ENCODE assay signal across 20 mouse cellular contexts in the genomic region with DNA sequence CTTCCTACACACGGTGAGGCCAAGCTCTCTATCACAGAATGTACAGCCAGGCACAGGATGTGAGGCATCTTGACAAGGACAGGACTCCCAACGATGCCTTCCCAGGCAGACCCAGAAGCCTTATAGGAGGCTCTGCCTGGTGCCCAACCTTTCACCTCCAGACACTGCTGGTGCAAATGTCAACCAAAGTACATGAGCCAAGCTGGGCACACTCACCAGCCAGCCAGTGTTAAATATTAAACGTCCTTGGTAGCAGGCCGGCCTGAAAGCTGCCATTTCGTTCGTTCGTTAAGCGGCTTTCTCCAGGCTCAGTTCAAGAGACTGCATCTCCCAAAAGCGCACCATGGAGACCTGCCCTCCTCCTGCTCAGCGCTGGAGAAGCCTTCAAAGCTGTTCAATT.
DNase-seq lines count a peak whose midpoint lies in the region; ATAC-seq and TF ChIP-seq lines count a peak whose summit lies in the region.
"Had no signal": no experiment of that assay in that cellular context is flagged by ENCODE, and none has a peak within 500 bp of the region (broad histone marks: within the 10 kb centered on the region; RNA-seq: fewer than 3 reads in every experiment).

No protein-coding gene starts in this region.

- no peaks in the 10 kb centered on the region for H3K4me1 ChIP-seq in forebrain, embryonic 11.5 days (replicated peaks; ENCODE audit: control insufficient read depth, insufficient read depth, low read length)
- H3K4me1 ChIP-seq in forebrain, embryonic 15.5 days: 0 out of 2 replicates have a peak, but pooled peaks cover 3% of the 10 kb centered on the region

- H3K4me3 ChIP-seq in forebrain, embryonic 11.5 days (ENCODE audit: low read depth, low read length): no peak overlapping the region
- no peak overlapping the region for H3K4me3 ChIP-seq in forebrain, embryonic 15.5 days
- no peak overlapping the region for H3K4me3 ChIP-seq in layer of hippocampus, adult 2 months
- H3K4me3 ChIP-seq: embryonic facial prominence, embryonic 13.5 days; heart, embryonic 15.5 days; hindbrain, embryonic 12.5 days; limb, embryonic 15.5 days; midbrain, embryonic 13.5 days had no signal

- TF ChIP-seq CTCF in layer of hippocampus, adult 2 months (conservative IDR thresholded peaks at IDR 0.05): no peak

- H3K9ac ChIP-seq in forebrain, embryonic 11.5 days (ENCODE audit: low read length): no peak overlapping the region
- no peak overlapping the region for H3K9ac ChIP-seq in forebrain, embryonic 15.5 days (replicated peaks)
- H3K9ac ChIP-seq: embryonic facial prominence, embryonic 13.5 days; heart, embryonic 15.5 days; hindbrain, embryonic 12.5 days; limb, embryonic 15.5 days; midbrain, embryonic 13.5 days had no signal

- ATAC-seq in forebrain, embryonic 11.5 days (replicated peaks; ENCODE audit: low FRiP score): no peak
- no peak for ATAC-seq in forebrain, embryonic 15.5 days (replicated peaks)
- ATAC-seq: intestine, postnatal 0 days; midbrain, embryonic 13.5 days had no signal

- no peak overlapping the region for H3K4me2 ChIP-seq in forebrain, embryonic 11.5 days (ENCODE audit: low read depth, low read length, severe bottlenecking)
- H3K4me2 ChIP-seq in forebrain, embryonic 15.5 days (replicated peaks): no peak overlapping the region
- H3K4me2 ChIP-seq: embryonic facial prominence, embryonic 13.5 days; heart, embryonic 15.5 days; hindbrain, embryonic 12.5 days; limb, embryonic 15.5 days; midbrain, embryonic 13.5 days had no signal

- no peaks in the 10 kb centered on the region for H3K27me3 ChIP-seq in forebrain, embryonic 11.5 days (ENCODE audit: control insufficient read depth, insufficient read depth, low read length)
- no peaks in the 10 kb centered on the region for H3K27me3 ChIP-seq in forebrain, embryonic 15.5 days
- H3K27me3 ChIP-seq: CH12.LX; embryonic facial prominence, embryonic 13.5 days; heart, embryonic 15.5 days; hindbrain, embryonic 12.5 days; limb, embryonic 15.5 days had no signal

- H3K36me3 ChIP-seq in forebrain, embryonic 11.5 days (ENCODE audit: control insufficient read depth, insufficient read depth, low read length): no peaks in the 10 kb centered on the region
- no peaks in the 10 kb centered on the region for H3K36me3 ChIP-seq in forebrain, embryonic 15.5 days
- H3K36me3 ChIP-seq: embryonic facial prominence, embryonic 13.5 days; heart, embryonic 15.5 days; hindbrain, embryonic 12.5 days; limb, embryonic 15.5 days; midbrain, embryonic 13.5 days had no signal

- no peak overlapping the region for H3K27ac ChIP-seq in forebrain, embryonic 11.5 days (ENCODE audit: low read depth, low read length)
- H3K27ac ChIP-seq in forebrain, embryonic 15.5 days (replicated peaks): no peak overlapping the region
- H3K27ac ChIP-seq in layer of hippocampus, adult 2 months: peak overlapping the region; percentile 82
- H3K27ac ChIP-seq: embryonic facial prominence, embryonic 13.5 days; hindbrain, embryonic 12.5 days; limb, embryonic 15.5 days; midbrain, embryonic 13.5 days had no signal

- peak; percentile 39 for DNase-seq in forebrain, embryonic 11.5 days (ENCODE audit: low spot score)
- no peak for DNase-seq in layer of hippocampus, adult 2 months (ENCODE audit: low spot score in 2 of 2)
- no peak for DNase-seq in layer of hippocampus, postnatal 36 days
- DNase-seq in kidney, adult 8-10 months: peak; percentile 86 to 88
- peak; percentile 80 to 90 for DNase-seq in kidney, postnatal 36 days
- DNase-seq in gastrocnemius, postnatal 10 days: no peak
- DNase-seq in spleen, postnatal 10 days (ENCODE audit: low spot score in 2 of 2): no peak
- DNase-seq: cerebellum, adult 2 months; gastrocnemius, postnatal 36 days; retina, postnatal 1 day; right cerebral cortex, postnatal 4 days; thymus, postnatal 4 days had no signal

- 84% methylated on average over 10 of the region's 10 CpGs for WGBS in forebrain, embryonic 11.5 days
- 72% methylated on average over 10 of the region's 10 CpGs for WGBS in forebrain, embryonic 15.5 days

- no peaks in the 10 kb centered on the region for H3K9me3 ChIP-seq in forebrain, embryonic 11.5 days (ENCODE audit: control insufficient read depth, low read length)
- no peaks in the 10 kb centered on the region for H3K9me3 ChIP-seq in forebrain, embryonic 15.5 days
- H3K9me3 ChIP-seq: embryonic facial prominence, embryonic 13.5 days; heart, embryonic 15.5 days; hindbrain, embryonic 12.5 days; limb, embryonic 15.5 days; midbrain, embryonic 13.5 days had no signal

Comparison
In these comparisons a context has a peak if more than half of its experiments do, and no peak if none do; other contexts are left out.
1. DNase-seq: peak in forebrain, embryonic 11.5 days (single experiment), kidney, adult 8-10 months (2 of 2) and kidney, postnatal 36 days (2 of 2); none in layer of hippocampus, adult 2 months (0 of 2), layer of hippocampus, postnatal 36 days (0 of 2), gastrocnemius, postnatal 10 days (single experiment) and spleen, postnatal 10 days (0 of 2).